Mouse (Mus musculus): ENCODE data around the gene Erfe. TPM values are rescaled to one million over a fixed set of nuclear protein-coding genes. Genes with fewer than 3 reads are reported as not detected.

Erfe gene
- polyA plus RNA-seq, 1 experiment: 7.3 TPM

DNA sequence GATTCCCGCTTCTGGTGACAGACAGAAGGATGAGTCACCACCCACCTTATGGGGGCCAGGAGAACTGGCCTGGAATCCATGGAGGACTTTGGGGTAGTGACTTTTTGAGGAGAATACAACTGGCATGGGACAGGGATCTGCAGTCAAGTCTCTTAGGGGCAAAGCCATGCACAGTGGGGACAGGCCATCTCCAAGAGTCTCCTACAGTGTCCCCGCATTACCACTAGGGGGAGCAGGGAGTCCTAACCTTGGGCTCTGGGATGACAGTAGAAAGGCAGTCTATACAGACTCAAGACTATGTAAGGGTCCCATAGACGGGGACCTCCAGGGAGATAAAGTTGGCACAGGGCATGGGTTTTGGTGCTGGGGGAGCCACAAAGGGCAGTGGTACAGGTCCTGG lies 19.3 kb upstream of the Erfe start:
- Histone ChIP-seq H3K27me3 (ENCODE audit: control insufficient read depth, insufficient read depth, insufficient read length) (no peaks in the 10 kb centered on the region), H3K4me3 (ENCODE audit: insufficient read depth, poor library complexity, severe bottlenecking) (no peak overlapping the region), H3ac (ENCODE audit: control insufficient read depth, insufficient read length, low read depth) (no peak overlapping the region), H3K79me2 (ENCODE audit: control insufficient read depth, insufficient read depth) (no peaks in the 10 kb centered on the region), H3K79me3 (ENCODE audit: low read depth) (no peaks in the 10 kb centered on the region), H3K36me3 (ENCODE audit: control insufficient read depth, insufficient read depth) (no peaks in the 10 kb centered on the region)
- TF ChIP-seq CTCF (IDR thresholded peaks at IDR 0.05; ENCODE audit: control insufficient read depth, insufficient read depth, insufficient read length) (peak; percentile 74), MYOD1 (IDR thresholded peaks at IDR 0.05; ENCODE audit: control insufficient read depth, insufficient read length, low read depth) (no peak)

DNA sequence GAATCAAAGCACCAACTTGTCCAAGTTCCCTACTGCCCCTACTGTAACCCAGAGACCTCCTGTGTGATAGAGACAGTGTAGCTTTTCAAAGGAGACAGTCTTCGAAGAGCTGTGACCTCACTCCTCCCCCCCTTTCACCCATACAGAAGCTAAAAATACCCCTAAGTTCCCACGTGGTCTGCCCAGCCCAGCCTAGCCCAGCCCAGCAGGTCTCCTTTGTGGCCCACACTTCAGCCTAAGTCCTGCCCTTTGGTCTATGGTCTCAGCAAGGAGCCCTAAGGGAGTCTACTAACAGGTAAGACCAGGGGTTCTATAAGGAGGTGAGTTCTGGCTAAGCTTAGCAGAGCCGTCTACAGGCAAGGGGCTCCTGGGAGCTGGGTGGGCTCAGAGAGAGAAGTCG lies 15.4 kb upstream of the Erfe start, which contains the start of gene Klhl30:
Klhl30 (plus strand) TSS at position 176 of the 400 bp plus-strand sequence.
- Histone ChIP-seq H3ac (ENCODE audit: control insufficient read depth, insufficient read length, low read depth) (no peak within 1 kb of the TSS), H3K4me3 (ENCODE audit: insufficient read depth, poor library complexity, severe bottlenecking) (no peak within 1 kb of the TSS), H3K36me3 (ENCODE audit: control insufficient read depth, insufficient read depth) (no peaks in the 10 kb centered on the region), H3K79me3 (ENCODE audit: low read depth) (no peaks in the 10 kb centered on the region), H3K27me3 (ENCODE audit: control insufficient read depth, insufficient read depth, insufficient read length) (no peaks in the 10 kb centered on the region), H3K79me2 (ENCODE audit: control insufficient read depth, insufficient read depth) (no peaks in the 10 kb centered on the region)
- TF ChIP-seq FOSL1 (IDR thresholded peaks at IDR 0.05; ENCODE audit: insufficient read depth, low read length, poor library complexity, severe bottlenecking): no peak
- no peak for TF ChIP-seq MYOG (IDR thresholded peaks at IDR 0.05; ENCODE audit: control insufficient read depth, extremely low read depth, insufficient read length)
- peak; percentile 66 for TF ChIP-seq USF1 (IDR thresholded peaks at IDR 0.05; ENCODE audit: low read depth)
- TF ChIP-seq CTCF (IDR thresholded peaks at IDR 0.05; ENCODE audit: control insufficient read depth, insufficient read depth, insufficient read length): no peak
- no peak for TF ChIP-seq CEBPB (IDR thresholded peaks at IDR 0.05; ENCODE audit: low read depth)

DNA sequence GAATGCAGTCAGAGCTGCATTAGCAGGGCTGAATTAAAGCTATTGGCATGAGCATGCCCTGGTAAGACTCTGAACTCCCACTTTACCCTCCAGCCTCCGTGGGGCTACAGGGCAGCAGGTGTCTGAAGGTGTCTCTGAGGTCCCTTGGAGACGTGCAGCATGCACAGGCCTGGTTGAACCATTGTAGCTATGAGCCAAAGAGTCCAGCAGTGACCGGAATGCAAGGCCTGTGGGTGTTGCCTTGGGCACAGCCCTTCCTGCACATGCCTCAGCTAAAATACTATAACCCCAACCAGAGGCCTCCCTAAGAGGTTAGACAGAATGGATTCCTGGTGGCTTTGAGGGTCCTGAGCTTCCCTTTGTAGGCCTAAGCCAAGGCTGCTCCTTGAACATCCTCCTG lies 15.0 kb upstream of the Erfe start:
- Histone ChIP-seq H3K4me3 (ENCODE audit: insufficient read depth, poor library complexity, severe bottlenecking) (no peak overlapping the region), H3K79me2 (ENCODE audit: control insufficient read depth, insufficient read depth) (no peaks in the 10 kb centered on the region), H3ac (ENCODE audit: control insufficient read depth, insufficient read length, low read depth) (no peak overlapping the region), H3K79me3 (ENCODE audit: low read depth) (no peaks in the 10 kb centered on the region), H3K36me3 (ENCODE audit: control insufficient read depth, insufficient read depth) (no peaks in the 10 kb centered on the region), H3K27me3 (ENCODE audit: control insufficient read depth, insufficient read depth, insufficient read length) (no peaks in the 10 kb centered on the region)
- peak; percentile 39 for TF ChIP-seq MAX (IDR thresholded peaks at IDR 0.05)
- TF ChIP-seq USF1 (IDR thresholded peaks at IDR 0.05; ENCODE audit: low read depth): no peak

DNA sequence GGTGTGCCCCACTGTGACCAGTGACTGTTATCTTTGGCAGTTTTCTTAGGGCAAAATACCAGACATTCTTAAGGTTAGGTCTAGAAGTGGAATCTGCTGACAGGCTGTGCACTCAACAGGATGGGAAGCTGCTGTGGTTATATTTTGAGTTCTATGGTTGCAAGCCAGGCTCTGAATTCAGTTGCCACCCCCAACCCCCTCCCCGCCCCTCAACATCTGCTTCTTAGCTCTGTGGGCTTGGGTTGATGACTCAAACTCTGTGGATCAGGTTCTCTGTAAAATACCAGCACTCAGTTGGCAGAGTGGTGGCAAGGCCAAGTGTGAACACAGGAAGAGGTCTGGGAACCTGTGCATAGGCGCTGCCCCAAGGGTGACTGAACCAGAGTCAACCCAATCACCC lies 14.0 kb upstream of the Erfe start:
- no peaks in the 10 kb centered on the region for H3K36me3 ChIP-seq (ENCODE audit: control insufficient read depth, insufficient read depth)
- H3K79me3 ChIP-seq (ENCODE audit: low read depth): no peaks in the 10 kb centered on the region
- no peak overlapping the region for H3K4me3 ChIP-seq (ENCODE audit: insufficient read depth, poor library complexity, severe bottlenecking)
- H3ac ChIP-seq (ENCODE audit: control insufficient read depth, insufficient read length, low read depth): no peak overlapping the region
- no peaks in the 10 kb centered on the region for H3K79me2 ChIP-seq (ENCODE audit: control insufficient read depth, insufficient read depth)
- no peak for TF ChIP-seq MYOG (IDR thresholded peaks at IDR 0.05; ENCODE audit: control insufficient read depth, extremely low read depth, insufficient read length)
- no peak for TF ChIP-seq CEBPB (IDR thresholded peaks at IDR 0.05; ENCODE audit: low read depth)
- peak; percentile 56 for TF ChIP-seq MAX (IDR thresholded peaks at IDR 0.05)
- peak; percentile 55 for TF ChIP-seq MYOD1 (IDR thresholded peaks at IDR 0.05; ENCODE audit: control insufficient read depth, insufficient read length, low read depth)
- no peak for TF ChIP-seq CTCF (IDR thresholded peaks at IDR 0.05; ENCODE audit: control insufficient read depth, insufficient read depth, insufficient read length)
- no peaks in the 10 kb centered on the region for H3K27me3 ChIP-seq (ENCODE audit: control insufficient read depth, insufficient read depth, insufficient read length)

DNA sequence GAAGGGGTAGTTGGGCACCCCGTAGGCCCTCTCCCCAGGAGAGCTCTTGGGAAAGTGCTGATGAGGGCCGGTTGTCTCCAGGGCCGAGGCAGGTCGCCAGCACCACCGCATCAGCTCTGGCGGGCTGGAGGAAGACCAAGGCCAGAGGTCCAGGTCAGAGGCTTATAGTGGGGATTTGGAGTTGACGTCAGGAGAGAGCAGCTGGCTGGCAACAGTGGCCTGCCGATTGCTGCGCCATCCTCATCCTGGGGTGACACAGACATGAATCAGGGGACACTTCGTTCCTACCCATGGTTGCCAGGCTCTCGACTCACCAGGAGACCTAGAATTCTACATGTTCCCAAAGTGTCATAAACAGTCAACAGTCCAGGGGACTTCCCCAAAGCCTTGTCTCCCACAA lies 10.1 kb upstream of the Erfe start:
- Histone ChIP-seq H3K4me3 (ENCODE audit: insufficient read depth, poor library complexity, severe bottlenecking) (no peak overlapping the region), H3K36me3 (ENCODE audit: control insufficient read depth, insufficient read depth) (no peaks in the 10 kb centered on the region), H3K79me3 (ENCODE audit: low read depth) (no peaks in the 10 kb centered on the region), H3K79me2 (ENCODE audit: control insufficient read depth, insufficient read depth) (no peaks in the 10 kb centered on the region), H3K27me3 (ENCODE audit: control insufficient read depth, insufficient read depth, insufficient read length) (no peaks in the 10 kb centered on the region), H3ac (ENCODE audit: control insufficient read depth, insufficient read length, low read depth) (no peak overlapping the region)
- TF ChIP-seq MYOD1 (IDR thresholded peaks at IDR 0.05; ENCODE audit: control insufficient read depth, insufficient read length, low read depth) (peak; percentile 35), CEBPB (IDR thresholded peaks at IDR 0.05; ENCODE audit: low read depth) (no peak), FOSL1 (IDR thresholded peaks at IDR 0.05; ENCODE audit: insufficient read depth, low read length, poor library complexity, severe bottlenecking) (no peak), CTCF (IDR thresholded peaks at IDR 0.05; ENCODE audit: control insufficient read depth, insufficient read depth, insufficient read length) (no peak), MYOG (IDR thresholded peaks at IDR 0.05; ENCODE audit: control insufficient read depth, extremely low read depth, insufficient read length) (no peak), MAX (IDR thresholded peaks at IDR 0.05) (no peak), USF1 (IDR thresholded peaks at IDR 0.05; ENCODE audit: low read depth) (no peak)

DNA sequence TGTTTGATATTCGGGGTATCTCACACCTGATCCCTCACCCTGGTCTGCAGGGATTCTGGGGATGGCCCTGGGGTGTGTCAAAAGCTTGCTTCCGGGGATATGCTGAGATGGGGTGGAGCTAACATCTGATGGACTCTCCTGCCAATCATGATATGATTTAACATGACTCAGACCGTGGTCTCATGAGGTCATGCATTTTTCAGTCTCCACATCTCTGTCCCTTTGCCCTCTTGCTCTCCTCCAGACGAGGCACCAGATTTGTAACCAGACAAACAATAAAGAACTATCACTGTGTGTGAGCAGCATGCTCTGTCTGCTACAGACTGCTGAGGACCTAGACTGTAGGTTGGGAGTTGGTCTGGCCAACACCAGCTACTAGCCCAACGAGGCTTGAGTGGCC lies 4.1 kb upstream of the Erfe start:
- TF ChIP-seq CEBPB (IDR thresholded peaks at IDR 0.05; ENCODE audit: low read depth): no peak
- peak; percentile 32 for TF ChIP-seq MAX (IDR thresholded peaks at IDR 0.05)
- no peak for TF ChIP-seq MYOD1 (IDR thresholded peaks at IDR 0.05; ENCODE audit: control insufficient read depth, insufficient read length, low read depth)
- H3K79me2 ChIP-seq (ENCODE audit: control insufficient read depth, insufficient read depth): peaks cover 3% of the 10 kb centered on the region
- H3ac ChIP-seq (ENCODE audit: control insufficient read depth, insufficient read length, low read depth): no peak overlapping the region
- H3K4me3 ChIP-seq (ENCODE audit: insufficient read depth, poor library complexity, severe bottlenecking): no peak overlapping the region
- H3K36me3 ChIP-seq (ENCODE audit: control insufficient read depth, insufficient read depth): no peaks in the 10 kb centered on the region
- no peaks in the 10 kb centered on the region for H3K79me3 ChIP-seq (ENCODE audit: low read depth)
- no peaks in the 10 kb centered on the region for H3K27me3 ChIP-seq (ENCODE audit: control insufficient read depth, insufficient read depth, insufficient read length)
